Mouse (Mus musculus): ENCODE measurements around the gene Fkbp9. TPM values are rescaled to one million over a fixed set of nuclear protein-coding genes. Genes with fewer than 3 reads are reported as not detected.

Gene Fkbp9
- total RNA-seq, 2 experiments from 2014 or later, result 120 to 138 TPM

DNA sequence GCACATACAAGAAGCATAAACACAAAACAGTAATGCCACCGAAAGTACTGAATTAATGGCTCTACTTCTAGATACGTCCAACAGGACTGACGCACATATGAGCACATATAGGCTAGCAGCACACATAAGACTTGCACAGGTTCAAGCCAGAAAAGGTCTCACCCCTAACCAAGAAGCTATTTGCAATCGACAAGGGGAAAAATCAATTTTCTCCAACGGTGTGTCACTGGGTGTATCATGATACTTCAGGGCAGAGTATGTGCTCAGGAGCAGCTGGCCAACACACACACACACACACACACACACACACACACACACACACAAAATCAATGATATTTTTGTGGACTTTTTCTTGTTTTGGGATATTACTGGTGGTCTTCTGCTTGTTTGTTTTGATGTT, 73.6 kb downstream of the Fkbp9 start:
- no peak for DNase-seq

DNA sequence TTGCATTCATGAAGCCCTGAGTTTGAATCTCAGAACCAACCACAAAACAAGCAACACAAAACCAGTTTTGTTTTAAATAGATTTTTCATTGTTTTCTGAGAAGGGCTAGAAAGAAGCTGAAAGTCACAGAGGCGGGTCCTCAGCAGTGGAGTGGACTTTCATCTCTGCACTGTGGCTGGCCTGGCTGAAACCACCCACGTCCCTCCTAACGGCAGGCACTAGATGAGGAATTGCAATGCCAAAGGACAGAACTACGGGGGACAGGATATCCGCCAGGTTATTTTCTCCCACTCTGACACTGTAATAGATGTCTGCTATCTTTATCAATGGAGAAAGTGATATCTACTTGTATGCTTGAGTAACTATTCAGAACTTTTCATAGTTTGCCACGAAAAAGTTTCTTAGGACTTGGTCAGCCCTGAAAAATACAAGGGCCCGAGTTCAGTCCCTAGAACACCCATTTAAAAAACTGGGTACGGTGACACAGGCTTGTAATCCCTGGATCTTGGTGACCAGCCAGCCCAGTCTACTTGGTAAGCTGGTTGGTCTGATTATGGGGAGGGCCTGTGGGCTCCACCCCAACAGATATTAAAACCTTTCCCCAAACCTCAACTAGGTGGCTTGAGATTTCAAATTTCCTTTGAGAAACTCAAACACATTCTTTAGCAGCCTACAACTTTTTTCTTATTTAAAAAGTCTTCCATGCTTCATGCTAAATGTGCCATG, 74.4 kb downstream of the Fkbp9 start:
- DNase-seq, result no peak

DNA sequence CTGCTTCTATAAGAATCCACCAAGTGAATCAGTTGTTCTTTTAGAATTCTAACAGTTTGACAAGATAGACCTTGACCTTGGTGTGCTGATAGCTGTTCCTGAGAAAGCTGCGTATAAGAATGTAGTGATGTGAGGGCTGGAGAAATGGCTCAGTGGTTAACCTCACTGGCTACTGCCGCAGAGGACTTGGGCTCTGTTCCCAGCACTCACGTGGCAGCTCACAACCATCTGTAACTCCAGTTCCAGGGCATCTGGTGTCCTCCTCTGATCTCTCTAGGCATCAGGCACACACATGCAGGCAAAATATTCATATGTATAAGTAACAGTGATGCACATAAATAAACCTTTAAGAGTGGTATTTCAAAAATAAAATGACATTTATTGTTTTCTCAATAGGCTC, 76.1 kb downstream of the Fkbp9 start:
- DNase-seq, result no peak

DNA sequence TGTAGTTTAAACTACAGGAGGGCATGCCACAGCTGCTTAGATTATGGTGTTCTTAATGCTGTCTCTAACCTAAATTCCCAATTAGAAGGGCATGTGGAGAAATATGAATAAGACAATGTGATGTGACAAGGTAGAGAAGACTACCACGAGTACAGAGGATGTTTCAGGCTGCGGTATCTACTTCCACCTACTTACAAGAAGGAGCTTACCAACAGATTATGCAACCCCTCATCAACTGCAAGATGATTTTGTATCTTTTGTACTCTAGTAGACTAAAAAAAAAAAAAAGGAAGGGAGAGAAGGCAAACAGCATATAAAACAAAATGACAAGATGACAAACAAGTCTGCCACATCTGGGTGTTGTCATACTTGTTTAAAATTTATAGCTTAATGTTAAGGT, 76.5 kb downstream of the Fkbp9 start:
- DNase-seq, result no peak

DNA sequence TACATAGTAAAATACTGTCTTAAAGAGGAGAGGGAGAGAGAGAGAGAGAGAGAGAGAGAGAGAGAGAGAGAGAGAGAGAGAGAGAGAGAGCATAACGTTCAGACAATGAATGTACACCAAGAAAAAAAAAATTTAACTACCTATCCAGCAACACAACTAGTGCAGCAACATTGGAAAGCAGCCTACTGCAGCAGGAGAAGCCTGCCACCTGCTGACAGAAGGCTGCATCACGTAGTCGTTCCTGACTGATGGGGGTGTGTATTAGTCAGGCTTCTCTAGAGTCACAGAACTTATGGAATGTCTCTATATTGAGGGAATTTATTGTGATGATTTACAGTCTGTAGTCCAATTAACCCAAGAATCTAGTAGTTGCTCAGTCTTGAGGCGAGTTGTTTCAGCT, 77.1 kb downstream of the Fkbp9 start:
- DNase-seq, result peak; percentile 61

DNA sequence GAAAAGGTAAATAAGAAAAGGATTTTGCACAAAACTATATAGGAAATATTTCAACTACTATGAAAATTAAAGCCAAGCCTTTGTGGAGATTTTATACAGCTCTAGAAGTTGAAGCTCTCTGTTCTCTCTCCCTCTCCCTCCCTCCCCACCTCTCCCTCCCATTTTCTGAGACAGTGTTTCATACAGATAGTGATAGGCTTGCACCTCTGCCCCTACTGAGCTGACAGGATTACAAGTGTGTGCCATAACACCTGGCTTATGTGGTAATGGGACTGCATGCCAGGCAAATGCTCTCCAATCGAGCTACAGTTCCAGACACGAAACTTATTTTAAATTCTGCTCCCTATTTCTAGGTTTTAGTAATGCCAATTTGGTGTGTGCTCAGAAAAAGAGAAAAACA, 79.1 kb downstream of the Fkbp9 start:
- DNase-seq, result no peak

DNA sequence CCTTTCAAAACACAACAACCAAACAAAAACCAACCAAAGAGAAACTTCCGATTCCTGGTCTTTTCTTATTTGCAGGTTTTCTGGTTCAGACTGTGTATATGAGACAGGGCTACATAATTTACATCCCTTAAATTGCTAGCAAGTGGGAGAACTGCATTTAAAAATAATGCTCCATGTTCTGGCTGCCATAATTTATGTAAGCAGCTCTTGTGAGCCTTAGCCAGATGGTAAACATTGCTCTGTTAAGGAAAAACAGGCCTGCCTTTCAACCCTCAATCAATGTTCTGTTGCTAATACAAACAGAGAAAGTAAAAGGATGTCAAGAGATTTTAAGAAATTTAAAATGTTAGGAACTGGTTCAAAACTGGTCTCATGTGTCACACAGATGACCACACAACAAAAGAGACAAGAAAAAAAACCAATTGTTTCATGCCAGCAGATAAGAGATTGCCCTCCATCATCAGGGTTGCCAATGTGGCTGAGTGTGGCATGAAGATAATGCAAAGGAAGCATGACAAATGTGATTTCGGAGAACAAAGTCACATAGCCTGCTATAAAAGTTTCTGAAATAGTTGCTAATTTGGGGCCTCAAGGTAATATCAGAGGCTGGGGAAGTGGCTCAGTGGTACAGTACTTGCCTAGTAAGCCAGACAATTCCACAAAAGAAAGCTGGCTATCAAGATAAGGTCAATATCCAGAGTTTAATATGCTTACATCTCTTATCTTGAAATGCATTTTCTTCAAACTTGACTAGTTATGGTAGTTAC, 81.4 kb downstream of the Fkbp9 start:
- DNase-seq, result no peak

DNA sequence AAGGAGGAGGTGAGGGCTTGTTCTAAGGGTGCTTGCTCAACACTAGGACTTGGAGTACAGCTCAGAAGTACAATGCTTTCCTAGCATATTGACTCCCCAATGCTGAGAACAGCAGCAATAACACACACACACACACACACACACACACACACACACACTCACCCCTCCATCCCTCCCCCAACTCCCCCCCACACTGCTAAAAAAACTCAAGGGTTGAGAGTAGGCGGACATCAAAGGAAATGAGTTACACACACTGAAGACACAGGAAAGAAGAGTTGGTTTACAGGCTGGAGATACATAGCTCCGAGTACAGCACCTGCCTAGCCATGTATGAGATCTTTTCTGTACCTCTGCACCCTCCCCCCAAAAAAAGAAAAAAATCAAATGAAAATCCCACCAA, 84.4 kb downstream of the Fkbp9 start:
- DNase-seq, result no peak

DNA sequence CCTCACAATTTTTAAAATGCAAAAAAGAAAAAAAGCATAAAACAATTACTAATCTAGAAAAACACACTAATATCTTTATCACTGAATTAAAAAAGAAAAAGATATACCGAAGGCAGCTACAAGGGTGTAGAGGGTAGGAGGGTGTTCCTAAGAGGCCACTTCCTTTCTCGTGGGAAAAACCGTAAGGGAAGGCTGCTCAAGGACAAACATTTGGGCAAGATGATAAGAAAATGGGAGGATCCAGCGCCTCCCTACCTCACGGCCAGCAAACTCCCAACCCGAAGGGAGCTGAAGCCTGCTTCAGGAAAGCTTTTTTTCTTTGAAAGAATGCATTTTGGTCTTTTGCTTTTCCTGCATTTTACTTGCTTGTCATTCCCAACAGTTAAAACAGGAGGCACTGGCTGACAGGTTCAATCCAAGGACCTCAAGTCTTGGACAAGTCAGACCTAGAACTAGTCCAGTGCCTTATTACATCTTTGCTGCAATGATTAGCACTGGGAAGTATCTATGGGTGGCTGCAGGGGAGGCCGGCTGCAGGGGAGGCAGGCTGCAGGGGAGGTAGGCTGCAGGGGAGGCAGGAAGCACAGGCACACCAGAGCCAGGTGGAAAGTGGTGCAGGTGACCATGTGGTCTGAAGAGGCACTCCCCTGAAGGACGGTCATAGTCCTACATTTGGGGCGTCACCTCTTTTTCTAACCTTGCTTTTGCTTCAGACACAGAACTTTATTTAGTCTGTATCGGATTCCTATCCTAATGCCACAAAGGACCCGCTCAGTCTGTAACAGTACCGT, 85.9 kb downstream of the Fkbp9 start:
- DNase-seq, result no peak

DNA sequence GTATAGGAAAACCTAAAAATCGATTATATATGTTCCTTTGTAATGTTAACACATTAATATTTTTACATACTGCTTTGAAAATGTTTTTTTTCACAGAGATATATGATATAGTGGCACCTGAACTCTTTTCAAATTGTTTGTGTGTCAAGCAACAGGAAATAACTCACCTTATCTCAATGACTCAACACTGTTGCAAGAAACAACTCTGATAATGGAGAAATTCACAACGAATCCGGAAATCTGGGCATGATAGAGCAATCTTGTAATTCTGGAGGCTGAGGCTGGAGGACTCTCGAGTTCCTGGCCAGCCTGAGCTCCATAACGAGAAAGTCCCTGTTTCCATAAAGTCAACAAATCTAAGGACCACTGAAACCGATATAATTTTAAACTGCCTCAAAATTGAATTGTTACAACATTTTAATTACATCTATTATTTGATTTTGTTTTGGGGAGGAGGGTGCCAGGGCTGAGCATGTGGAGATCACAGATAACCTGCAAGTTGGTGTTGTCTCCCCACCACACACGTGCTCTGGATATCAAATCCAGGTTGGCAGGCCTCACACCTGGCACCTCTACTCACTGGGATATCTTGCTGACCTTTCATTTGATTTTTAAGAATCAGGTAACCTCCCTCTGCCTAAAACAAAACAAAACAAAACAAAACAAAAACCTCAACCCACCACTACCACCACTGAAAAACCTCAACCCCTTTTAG, 87.6 kb downstream of the Fkbp9 start:
- DNase-seq, result no peak

DNA sequence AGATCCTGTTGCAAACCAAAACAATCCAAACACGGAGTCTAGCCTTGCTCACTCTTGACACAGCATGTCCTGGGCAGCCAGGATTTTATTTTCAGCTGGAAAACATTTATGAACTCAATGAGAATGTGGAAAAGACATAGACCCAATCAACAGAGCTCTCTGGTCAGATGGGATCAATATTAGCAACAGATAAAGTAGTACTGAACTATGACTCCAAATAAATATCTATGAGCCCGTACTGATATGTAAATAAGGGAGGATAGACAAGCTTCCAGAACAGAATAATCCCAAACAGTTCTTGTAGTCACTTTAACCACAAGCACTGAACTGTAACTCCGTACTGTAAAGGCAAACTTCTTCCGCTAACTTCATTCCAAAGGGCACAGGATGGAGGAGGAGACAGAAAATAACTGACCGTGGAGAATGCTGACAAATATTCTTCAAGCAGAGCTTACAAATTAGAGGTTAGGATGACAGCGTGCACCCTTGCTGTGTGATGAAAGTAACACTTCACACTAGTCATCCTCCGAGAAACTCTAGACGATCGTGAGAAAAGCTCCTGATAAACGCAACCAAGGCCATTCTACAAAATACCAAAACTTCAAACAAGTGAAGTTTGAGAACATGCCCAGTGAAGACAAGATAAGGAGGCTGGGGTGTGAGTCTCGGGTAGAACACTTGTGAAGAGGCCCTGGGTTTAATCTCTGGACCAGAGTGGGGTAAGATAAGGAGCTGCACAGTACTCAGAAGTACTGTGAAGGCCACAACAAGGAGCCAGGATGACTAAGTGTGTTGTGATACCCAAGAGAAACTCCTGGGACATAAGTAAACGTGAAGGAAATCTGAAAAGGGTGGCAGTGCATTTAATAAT, 88.6 kb downstream of the Fkbp9 start:
- DNase-seq, result no peak

DNA sequence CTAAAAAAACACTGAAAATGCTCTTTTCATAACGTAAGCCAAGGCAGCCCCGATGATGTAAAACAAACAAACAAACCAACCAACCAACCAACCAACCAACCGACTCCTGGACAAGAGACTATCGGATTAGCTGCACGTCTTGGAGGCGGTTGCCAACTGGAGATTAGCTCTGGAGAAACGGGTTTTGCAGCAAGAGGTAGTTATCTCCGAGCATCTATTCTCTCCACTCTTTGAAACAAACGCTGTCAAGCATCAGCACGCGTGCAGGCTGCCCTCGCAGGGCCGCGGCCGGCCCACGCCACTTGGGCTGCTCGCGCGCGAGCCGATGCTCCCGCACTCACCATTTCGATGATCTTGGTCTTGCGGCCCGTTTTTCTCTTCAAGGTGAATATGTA, 91.5 kb downstream of the Fkbp9 start:
- no peak for DNase-seq

DNA sequence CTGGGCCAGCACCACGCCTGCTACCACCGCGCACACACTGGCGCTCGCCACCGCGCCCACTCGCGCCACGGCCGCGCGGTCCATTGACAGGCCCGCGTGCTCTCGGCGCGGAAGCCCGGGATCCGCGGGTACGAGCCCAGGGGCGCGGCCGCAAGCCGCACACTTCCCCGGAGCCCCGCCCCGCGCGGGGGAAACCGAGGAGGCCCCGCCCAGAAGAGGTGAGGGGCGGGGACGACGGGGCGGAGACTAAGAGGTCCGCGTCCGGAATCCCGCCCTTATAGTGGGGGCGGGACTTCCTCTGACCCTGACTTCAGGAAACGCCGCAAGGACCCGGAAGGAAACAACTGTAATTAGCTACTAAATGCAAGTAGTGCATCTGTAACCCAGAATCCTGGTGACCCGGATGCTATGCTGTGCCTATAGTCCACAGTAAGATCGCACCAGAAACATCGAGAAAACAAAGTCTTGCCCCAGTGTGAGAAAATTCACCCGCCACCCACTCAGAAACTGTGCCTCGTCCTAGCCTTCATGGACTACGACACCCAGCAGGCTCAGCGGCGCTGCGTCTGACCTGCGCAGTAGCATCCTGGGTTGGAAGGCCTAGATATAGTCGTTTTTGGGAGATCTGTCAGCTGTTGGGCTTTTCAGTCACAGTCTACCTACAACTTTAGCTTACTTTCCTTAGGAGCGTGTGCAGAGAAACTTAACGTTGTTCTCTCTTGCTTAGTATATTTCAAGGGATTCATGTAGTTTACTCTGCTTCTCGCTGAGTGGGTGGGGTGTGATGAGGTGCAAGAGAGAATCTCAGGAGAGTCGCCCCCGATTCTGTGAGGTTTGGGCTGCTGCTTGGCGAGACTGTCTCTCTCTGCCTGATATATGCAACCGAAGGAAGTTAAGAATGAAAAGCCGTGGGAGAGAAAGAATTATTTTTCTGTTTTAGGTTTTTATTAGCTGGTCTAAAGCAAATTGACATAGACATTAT, 92.2 kb downstream of the Fkbp9 start, which contains the start of the genes Nt5c3 and Vmn1r4:
TSS of gene Nt5c3 (minus strand) at position 207 of the 982 bp plus-strand sequence.
TSS of gene Vmn1r4 (plus strand) at position 290 of the 982 bp plus-strand sequence.
- DNase-seq, result peak; percentile 92

Other genes with a start within 250 kb of the Fkbp9 start
- 10 to 100 TPM; 29.1 to 33.2 TPM for gene Lsm5, start 127.3 kb upstream of the Fkbp9 start, total RNA-seq (2021)
- 1 to 10 TPM; 6.9 to 7.4 TPM for gene Avl9, start 117.2 kb upstream of the Fkbp9 start, total RNA-seq (2021)
- 10 to 100 TPM; 21.9 to 25.8 TPM for gene Kbtbd2, start 34.2 kb upstream of the Fkbp9 start, total RNA-seq (2021)
- 10 to 100 TPM; 50.8 to 60.3 TPM for gene Nt5c3, start 91.9 kb downstream of the Fkbp9 start, total RNA-seq (2021)
- under 1 TPM; 0.20 to 0.23 TPM for gene Vmn1r4, start 92.0 kb downstream of the Fkbp9 start, total RNA-seq (2021)
- gene Vmn1r5, start 138.2 kb downstream of the Fkbp9 start, total RNA-seq (2021), result not detected
- not detected for gene Vmn1r6, start 165.2 kb downstream of the Fkbp9 start, total RNA-seq (2021)
- not detected for gene Vmn1r7, start 193.3 kb downstream of the Fkbp9 start, total RNA-seq (2021)
- not detected for gene Vmn1r8, start 200.2 kb downstream of the Fkbp9 start, total RNA-seq (2021)
- not detected for gene Vmn1r9, start 234.7 kb downstream of the Fkbp9 start, total RNA-seq (2021)